Mouse (Mus musculus) C2C12 (cell line): ENCODE data around the gene Hmox1.

Source experiments
- CEBPB ChIP-seq: IDR thresholded peaks from one replicate; pipeline ENCODE4 v1.6.1; 2011; ENCODE audit warnings: low read depth, mild to moderate bottlenecking, control low read depth, moderate library complexity
- CTCF ChIP-seq: IDR thresholded peaks from one replicate; pipeline ENCODE4 v1.5.1; 2011; ENCODE audit not compliant: control insufficient read depth, insufficient read depth, insufficient read length
- FOSL1 ChIP-seq: IDR thresholded peaks from one replicate; pipeline ENCODE4 v1.8.0; 2011; ENCODE audit warnings: mild to moderate bottlenecking, low read length; ENCODE audit not compliant: poor library complexity, insufficient read depth, severe bottlenecking
- MAX ChIP-seq: IDR thresholded peaks from one replicate; pipeline ENCODE4 v1.6.1; 2011; ENCODE audit warnings: mild to moderate bottlenecking, control low read depth
- MYOD1 ChIP-seq: IDR thresholded peaks from one replicate; pipeline ENCODE4 v1.6.1; 2011; ENCODE audit warnings: low read depth; ENCODE audit not compliant: control insufficient read depth, insufficient read length
- MYOG ChIP-seq: IDR thresholded peaks from one replicate; pipeline ENCODE4 v1.6.1; 2011; ENCODE audit not compliant: control insufficient read depth, insufficient read length; ENCODE audit errors: extremely low read depth
- USF1 ChIP-seq: IDR thresholded peaks from one replicate; pipeline ENCODE4 v1.6.1; 2011; ENCODE audit warnings: low read depth, mild to moderate bottlenecking, control low read depth, moderate library complexity

GRCm38 (mm10) chr8:75135756-75136155, 42.3 kb downstream of the Hmox1 start:
- TF ChIP-seq FOSL1: no peak
- no peak for TF ChIP-seq CTCF
- no peak for TF ChIP-seq MAX
- TF ChIP-seq USF1: no peak
- no peak for TF ChIP-seq CEBPB
- no peak for TF ChIP-seq MYOD1
- TF ChIP-seq MYOG: no peak
